8 mouse cellular contexts compared by ENCODE assay signal in the genomic region with DNA sequence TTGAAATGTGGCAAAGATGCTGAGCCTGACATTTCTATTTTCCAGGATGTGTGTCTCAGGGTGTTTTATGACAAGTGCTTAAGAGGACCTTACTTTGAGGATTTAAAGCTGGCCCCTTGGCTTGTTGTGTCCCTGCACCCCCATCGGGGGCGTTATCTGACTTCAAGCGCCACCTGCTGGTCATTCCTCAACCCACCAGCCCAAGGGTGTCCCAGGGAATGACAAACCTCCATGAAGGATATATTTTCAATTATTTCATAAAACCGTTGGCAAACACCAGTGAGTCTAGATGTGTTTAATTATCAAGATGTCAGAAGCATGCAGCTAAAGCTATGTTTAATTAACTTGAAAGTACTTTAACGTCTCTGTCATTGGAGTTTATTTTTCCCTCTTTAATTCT. TPM values are rescaled to one million over a fixed set of nuclear protein-coding genes. Genes with fewer than 3 reads are reported as not detected.
DNase-seq lines count a peak whose midpoint lies in the region; ATAC-seq lines count a peak whose summit lies in the region.

No protein-coding gene starts in this region.

- no peak overlapping the region for H3K4me2 ChIP-seq in intestine, embryonic 16.5 days (ENCODE audit: low read depth, low read length)
- no peak overlapping the region for H3K4me2 ChIP-seq in limb, embryonic 12.5 days
- H3K4me2 ChIP-seq in midbrain, embryonic 15.5 days, result no peak overlapping the region

- no peak overlapping the region for H3K27ac ChIP-seq in intestine, embryonic 16.5 days (ENCODE audit: low read length)
- no peak overlapping the region for H3K27ac ChIP-seq in limb, embryonic 12.5 days
- no peak overlapping the region for H3K27ac ChIP-seq in midbrain, embryonic 15.5 days

- no peaks in the 10 kb centered on the region for H3K9me3 ChIP-seq in intestine, embryonic 16.5 days (ENCODE audit: control insufficient read depth, low read length)
- H3K9me3 ChIP-seq in limb, embryonic 12.5 days, result no peaks in the 10 kb centered on the region
- H3K9me3 ChIP-seq in midbrain, embryonic 15.5 days, result no peaks in the 10 kb centered on the region

- no peaks in the 10 kb centered on the region for H3K27me3 ChIP-seq in intestine, embryonic 16.5 days (replicated peaks; ENCODE audit: control insufficient read depth, insufficient read depth, low read length)
- peaks cover 12% of the 10 kb centered on the region; the same call in 1 of the 2 replicates for H3K27me3 ChIP-seq in limb, embryonic 12.5 days
- no peaks in the 10 kb centered on the region for H3K27me3 ChIP-seq in midbrain, embryonic 15.5 days (replicated peaks)

- WGBS in intestine, embryonic 16.5 days, result 7% methylated on average over 5 of the region's 5 CpGs
- 5% methylated on average over 5 of the region's 5 CpGs for WGBS in limb, embryonic 12.5 days
- 5% methylated on average over 5 of the region's 5 CpGs for WGBS in midbrain, embryonic 15.5 days

- no peak overlapping the region for H3K4me3 ChIP-seq in intestine, embryonic 16.5 days (ENCODE audit: low read length)
- no peak overlapping the region for H3K4me3 ChIP-seq in limb, embryonic 12.5 days (replicated peaks)
- no peak overlapping the region for H3K4me3 ChIP-seq in midbrain, embryonic 15.5 days

- no peaks in the 10 kb centered on the region for H3K36me3 ChIP-seq in intestine, embryonic 16.5 days (ENCODE audit: control insufficient read depth, insufficient read depth, low read length)
- H3K36me3 ChIP-seq in limb, embryonic 12.5 days, result no peaks in the 10 kb centered on the region
- no peaks in the 10 kb centered on the region for H3K36me3 ChIP-seq in midbrain, embryonic 15.5 days (replicated peaks)

- H3K4me1 ChIP-seq in intestine, embryonic 16.5 days (ENCODE audit: control insufficient read depth, insufficient read depth, low read length), result no peaks in the 10 kb centered on the region
- H3K4me1 ChIP-seq in limb, embryonic 12.5 days (replicated peaks), result peaks cover 14% of the 10 kb centered on the region
- H3K4me1 ChIP-seq in midbrain, embryonic 15.5 days, result peaks cover 16% of the 10 kb centered on the region

- no peak for ATAC-seq in cerebellum, adult (ENCODE audit: insufficient number of reproducible peaks, low FRiP score, low TSS enrichment)
- ATAC-seq in intestine, embryonic 16.5 days, result peak; percentile 62; the same call in 1 of the 2 replicates
- ATAC-seq in limb, embryonic 12.5 days (ENCODE audit: insufficient number of reproducible peaks, insufficient read depth, low FRiP score, low TSS enrichment, low read depth), result peak; percentile 74
- peak; percentile 84 for ATAC-seq in midbrain, embryonic 15.5 days (replicated peaks)

- peak; percentile 37 for DNase-seq in cerebellum, adult 11 months
- peak; percentile 73 to 82 for DNase-seq in cerebellum, postnatal 25 days
- DNase-seq in gastrocnemius, adult 18-20 months (ENCODE audit: low spot score), result peak; percentile 79
- peak; percentile 78 to 93 for DNase-seq in spleen, postnatal 4 days (ENCODE audit: low spot score in 2 of 2)

- H3K9ac ChIP-seq in intestine, embryonic 16.5 days (ENCODE audit: low read depth, low read length), result no peak overlapping the region
- no peak overlapping the region for H3K9ac ChIP-seq in limb, embryonic 12.5 days (replicated peaks)
- no peak overlapping the region for H3K9ac ChIP-seq in midbrain, embryonic 15.5 days

RNA-seq across cellular contexts. Expression of gene Lmo2, which starts 24.5 kb away (rescaled TPM):
- total RNA-seq in gastrocnemius, adult 18-20 months (2021), result 1 to 10 TPM; 4.9 to 5.9 TPM
- polyA plus RNA-seq in intestine, embryonic 16.5 days (2015; fragmentation: Nextera tagmentation; extraction: Ambion mirVana), result 12.6 and 14.6 TPM in 2 replicates
- polyA plus RNA-seq in limb, embryonic 12.5 days (2016; fragmentation: Nextera tagmentation; extraction: Ambion mirVana), result 20.0 and 22.6 TPM in 2 replicates
- polyA plus RNA-seq in midbrain, embryonic 15.5 days (2015; fragmentation: Nextera tagmentation; extraction: Ambion mirVana), result 32.0 and 33.6 TPM in 2 replicates

RNA-seq across cellular contexts. Expression of gene Fbxo3, which starts 45.3 kb away (rescaled TPM):
- 10 to 100 TPM; 44.9 to 46.3 TPM for total RNA-seq in gastrocnemius, adult 18-20 months (2021)
- polyA plus RNA-seq in intestine, embryonic 16.5 days (2015; fragmentation: Nextera tagmentation; extraction: Ambion mirVana), result 53.2 and 54.8 TPM in 2 replicates
- 54.7 and 55.0 TPM in 2 replicates for polyA plus RNA-seq in limb, embryonic 12.5 days (2016; fragmentation: Nextera tagmentation; extraction: Ambion mirVana)
- 73.4 and 76.2 TPM in 2 replicates for polyA plus RNA-seq in midbrain, embryonic 15.5 days (2015; fragmentation: Nextera tagmentation; extraction: Ambion mirVana)

RNA-seq across cellular contexts. Expression of gene 4931422A03Rik, which starts 45.9 kb away (rescaled TPM):
- not detected for total RNA-seq in gastrocnemius, adult 18-20 months (2021)
- polyA plus RNA-seq in intestine, embryonic 16.5 days (2015; fragmentation: Nextera tagmentation; extraction: Ambion mirVana), result 1.0 and 1.6 TPM in 2 replicates
- 2.6 and 3.4 TPM in 2 replicates for polyA plus RNA-seq in limb, embryonic 12.5 days (2016; fragmentation: Nextera tagmentation; extraction: Ambion mirVana)
- 3.7 and 3.8 TPM in 2 replicates for polyA plus RNA-seq in midbrain, embryonic 15.5 days (2015; fragmentation: Nextera tagmentation; extraction: Ambion mirVana)
